In the genomic region with DNA sequence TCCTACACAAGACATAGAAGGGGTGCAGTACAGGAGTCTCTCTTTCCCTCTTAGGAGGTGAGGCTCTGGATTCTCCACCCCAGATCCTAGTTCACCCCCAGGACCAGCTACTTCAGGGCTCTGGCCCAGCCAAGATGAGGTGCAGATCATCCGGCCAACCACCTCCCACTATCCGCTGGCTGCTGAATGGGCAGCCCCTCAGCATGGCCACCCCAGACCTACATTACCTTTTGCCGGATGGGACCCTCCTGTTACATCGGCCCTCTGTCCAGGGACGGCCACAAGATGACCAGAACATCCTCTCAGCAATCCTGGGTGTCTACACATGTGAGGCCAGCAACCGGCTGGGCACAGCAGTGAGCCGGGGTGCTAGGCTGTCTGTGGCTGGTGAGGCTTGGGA, we compare ENCODE assay signal across 11 mouse cellular contexts. TPM values are rescaled to one million over a fixed set of nuclear protein-coding genes. Genes with fewer than 3 reads are reported as not detected.
DNase-seq lines count a peak whose midpoint lies in the region; ATAC-seq and TF ChIP-seq lines count a peak whose summit lies in the region.
"Had no signal": no experiment of that assay in that cellular context is flagged by ENCODE, and none has a peak within 500 bp of the region (broad histone marks: within the 10 kb centered on the region; RNA-seq: fewer than 3 reads in every experiment).

No protein-coding gene starts in this region.

- peak overlapping the region; percentile 50 for H3K4me2 ChIP-seq in heart, embryonic 13.5 days
- no peak overlapping the region for H3K4me2 ChIP-seq in embryonic facial prominence, embryonic 13.5 days
- 0 out of 2 replicates have a peak overlapping the region, but pooled peaks have one; percentile 4 for H3K4me2 ChIP-seq in liver, embryonic 13.5 days

- no peak for TF ChIP-seq CTCF in lung, adult 2 months (IDR thresholded peaks at IDR 0.05; ENCODE audit: insufficient read depth, low read length)

- H3K36me3 ChIP-seq in heart, embryonic 13.5 days: no peaks in the 10 kb centered on the region
- H3K36me3 ChIP-seq in embryonic facial prominence, embryonic 13.5 days: no peaks in the 10 kb centered on the region
- H3K36me3 ChIP-seq in liver, embryonic 13.5 days: no peaks in the 10 kb centered on the region

- H3K9ac ChIP-seq in heart, embryonic 13.5 days: peak overlapping the region; percentile 58; the same call in 1 of the 2 replicates
- no peak overlapping the region for H3K9ac ChIP-seq in embryonic facial prominence, embryonic 13.5 days
- H3K9ac ChIP-seq in liver, embryonic 13.5 days: no peak overlapping the region; the same call in 1 of the 2 replicates

- H3K27ac ChIP-seq in heart, embryonic 13.5 days (replicated peaks): no peak overlapping the region
- no peak overlapping the region for H3K27ac ChIP-seq in embryonic facial prominence, embryonic 13.5 days
- H3K27ac ChIP-seq in liver, embryonic 13.5 days: no peak overlapping the region

- ATAC-seq in heart, embryonic 13.5 days (ENCODE audit: extremely low read depth, insufficient number of reproducible peaks, low FRiP score, low TSS enrichment): no peak
- peak; percentile 26; the same call in 1 of the 2 replicates for ATAC-seq in embryonic facial prominence, embryonic 13.5 days (ENCODE audit: insufficient number of reproducible peaks, insufficient read depth, low FRiP score, low TSS enrichment, low read depth)
- no peak for ATAC-seq in liver, embryonic 13.5 days (ENCODE audit: low read depth)

- no peak for DNase-seq in heart, adult 8-10 months (ENCODE audit: low spot score)
- no peak for DNase-seq in lung, adult 2 months
- DNase-seq in lung, postnatal 4 days: no peak
- DNase-seq in liver, embryonic 13.5 days: no peak
- no peak for DNase-seq in cerebellum, postnatal 4 days (ENCODE audit: low spot score in 2 of 2)
- DNase-seq in embryo, embryonic 10 days (ENCODE audit: low spot score): no peak
- DNase-seq: left cerebral cortex, postnatal 4 days; right cerebral cortex, postnatal 14 days; thymus, postnatal 14 days had no signal

- peaks cover 8% of the 10 kb centered on the region for H3K27me3 ChIP-seq in heart, embryonic 13.5 days (replicated peaks)
- H3K27me3 ChIP-seq in embryonic facial prominence, embryonic 13.5 days: peaks cover 13% of the 10 kb centered on the region
- H3K27me3 ChIP-seq in liver, embryonic 13.5 days: peaks cover under 1% of the 10 kb centered on the region; the same call in 1 of the 2 replicates

- WGBS in heart, embryonic 13.5 days: 78% methylated on average over 7 of the region's 7 CpGs
- WGBS in lung, adult 2 months: 59% methylated on average over 7 of the region's 7 CpGs
- 88% methylated on average over 7 of the region's 7 CpGs for WGBS in embryonic facial prominence, embryonic 13.5 days
- 68% methylated on average over 7 of the region's 7 CpGs for WGBS in liver, embryonic 13.5 days (ENCODE audit: insufficient replicate concordance)

- no peaks in the 10 kb centered on the region for H3K4me1 ChIP-seq in heart, embryonic 13.5 days
- H3K4me1 ChIP-seq in lung, adult 2 months (ENCODE audit: control insufficient read depth, insufficient read depth, low read length): peaks cover 2% of the 10 kb centered on the region
- H3K4me1 ChIP-seq in embryonic facial prominence, embryonic 13.5 days: no peaks in the 10 kb centered on the region
- no peaks in the 10 kb centered on the region for H3K4me1 ChIP-seq in liver, embryonic 13.5 days (replicated peaks)

- no peaks in the 10 kb centered on the region for H3K9me3 ChIP-seq in heart, embryonic 13.5 days
- H3K9me3 ChIP-seq in embryonic facial prominence, embryonic 13.5 days: no peaks in the 10 kb centered on the region
- H3K9me3 ChIP-seq in liver, embryonic 13.5 days (replicated peaks): no peaks in the 10 kb centered on the region

- 0 out of 2 replicates have a peak, but pooled peaks have one; percentile 26 for TF ChIP-seq POLR2A in lung, adult 2 months (IDR thresholded peaks at IDR 0.05; ENCODE audit: borderline replicate concordance, extremely low read depth, low read depth, low read length)

- peak overlapping the region; percentile 37 for H3K4me3 ChIP-seq in heart, embryonic 13.5 days
- H3K4me3 ChIP-seq in lung, adult 2 months (replicated peaks; ENCODE audit: extremely low read depth, low read depth, low read length): peak overlapping the region; percentile 98
- peak overlapping the region; percentile 16; the same call in 1 of the 2 replicates for H3K4me3 ChIP-seq in embryonic facial prominence, embryonic 13.5 days
- no peak overlapping the region for H3K4me3 ChIP-seq in liver, embryonic 13.5 days (replicated peaks)

RNA-seq across cellular contexts. Expression of a gene that starts 0.8 kb away (rescaled TPM):
- 7.4 and 8.8 TPM in 2 replicates for polyA plus RNA-seq in heart, embryonic 13.5 days (2015; fragmentation: Nextera tagmentation; extraction: Ambion mirVana)
- total RNA-seq in heart, adult 8-10 months (2022): 10 to 100 TPM; 21.3 to 39.4 (median 32.2) TPM
- 67.8 and 88.4 TPM in 2 replicates for polyA plus RNA-seq in lung, adult 2 months (2012; rRNA removed)
- polyA plus RNA-seq in embryonic facial prominence, embryonic 13.5 days (2015; fragmentation: Nextera tagmentation; extraction: Ambion mirVana): 9.5 and 10.1 TPM in 2 replicates
- 2.0 and 2.5 TPM in 2 replicates for polyA plus RNA-seq in liver, embryonic 13.5 days (2015; fragmentation: Nextera tagmentation; extraction: Ambion mirVana)

RNA-seq across cellular contexts. Expression of a gene that starts 30.5 kb away (rescaled TPM):
- 0.14 and 0.17 TPM in 2 replicates for polyA plus RNA-seq in heart, embryonic 13.5 days (2015; fragmentation: Nextera tagmentation; extraction: Ambion mirVana)
- total RNA-seq in heart, adult 8-10 months (2022): not detected
- 0.07 and 0.22 TPM in 2 replicates for polyA plus RNA-seq in lung, adult 2 months (2012; rRNA removed)
- polyA plus RNA-seq in embryonic facial prominence, embryonic 13.5 days (2015; fragmentation: Nextera tagmentation; extraction: Ambion mirVana): 0.44 and 0.62 TPM in 2 replicates
- 0.12 and 0.13 TPM in 2 replicates for polyA plus RNA-seq in liver, embryonic 13.5 days (2015; fragmentation: Nextera tagmentation; extraction: Ambion mirVana)

RNA-seq across cellular contexts. Expression of a gene that starts 35.4 kb away (rescaled TPM):
- polyA plus RNA-seq in heart, embryonic 13.5 days (2015; fragmentation: Nextera tagmentation; extraction: Ambion mirVana): 0.07 TPM in 1 of 2 replicates, not detected in the other
- under 1 TPM in 1 of 4 experiments, not detected in 3; 0.11 TPM for total RNA-seq in heart, adult 8-10 months (2022)
- polyA plus RNA-seq in lung, adult 2 months (2012; rRNA removed): 2.0 and 2.9 TPM in 2 replicates
- 0.21 TPM in 1 of 2 replicates, not detected in the other for polyA plus RNA-seq in embryonic facial prominence, embryonic 13.5 days (2015; fragmentation: Nextera tagmentation; extraction: Ambion mirVana)
- 0.06 TPM in 1 of 2 replicates, not detected in the other for polyA plus RNA-seq in liver, embryonic 13.5 days (2015; fragmentation: Nextera tagmentation; extraction: Ambion mirVana)

RNA-seq across cellular contexts. Expression of a gene that starts 54.3 kb away (rescaled TPM):
- 3.6 and 4.7 TPM in 2 replicates for polyA plus RNA-seq in heart, embryonic 13.5 days (2015; fragmentation: Nextera tagmentation; extraction: Ambion mirVana)
- total RNA-seq in heart, adult 8-10 months (2022): 1 to 10 TPM; 1.6 to 2.3 (median 1.9) TPM
- 1.7 and 2.1 TPM in 2 replicates for polyA plus RNA-seq in lung, adult 2 months (2012; rRNA removed)
- polyA plus RNA-seq in embryonic facial prominence, embryonic 13.5 days (2015; fragmentation: Nextera tagmentation; extraction: Ambion mirVana): 8.9 and 10.3 TPM in 2 replicates
- polyA plus RNA-seq in liver, embryonic 13.5 days (2015; fragmentation: Nextera tagmentation; extraction: Ambion mirVana): 5.2 and 6.2 TPM in 2 replicates
